Mouse (Mus musculus) yolk sac, embryonic 10.5 days (tissue): ENCODE data around the gene Marveld2.

Experiments
- DNase-seq: peaks from one replicate; pipeline ENCODE4 v3.0.0-alpha.2; 2017; ENCODE audit warnings: low spot score

Gene Marveld2

DNA sequence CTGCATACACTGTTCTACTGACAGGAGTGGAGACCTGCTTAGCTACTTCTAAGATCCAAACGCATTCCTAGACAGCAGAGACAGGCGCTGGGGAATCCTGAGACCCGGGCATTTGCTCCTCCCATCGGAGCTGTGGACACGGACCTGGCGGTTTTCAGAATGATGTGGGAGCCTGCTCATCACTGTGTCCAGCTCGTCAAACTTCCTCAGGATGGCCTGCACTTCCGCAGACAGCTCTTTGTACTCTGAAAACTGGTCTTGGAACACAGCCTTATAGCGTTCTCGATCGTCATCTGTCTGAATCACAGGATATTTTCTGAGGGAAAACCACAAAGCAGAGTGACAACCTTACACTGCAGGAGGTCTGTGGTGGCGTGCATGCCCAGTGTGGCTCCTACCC lies 16.5 kb downstream of the Marveld2 start:
- DNase-seq = no peak

DNA sequence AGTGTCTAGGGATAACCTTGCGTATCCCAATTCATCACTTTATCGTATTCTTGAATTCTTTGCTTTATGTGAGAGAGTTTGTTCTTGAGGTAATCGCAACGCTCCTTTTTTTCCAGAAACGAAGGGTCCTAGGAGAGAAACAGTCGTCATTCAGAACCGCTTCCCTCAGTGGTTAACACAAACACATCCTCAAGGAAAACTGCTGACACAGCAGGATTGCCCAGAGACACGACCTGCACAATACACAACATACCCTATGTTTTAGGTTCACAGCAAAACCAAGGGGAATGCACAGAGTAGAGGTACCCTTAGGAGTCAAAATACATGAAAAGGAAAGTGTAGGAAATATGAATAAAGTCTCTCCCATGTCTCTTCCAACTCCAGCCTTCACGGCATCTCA lies 19.5 kb downstream of the Marveld2 start:
- no peak for DNase-seq

DNA sequence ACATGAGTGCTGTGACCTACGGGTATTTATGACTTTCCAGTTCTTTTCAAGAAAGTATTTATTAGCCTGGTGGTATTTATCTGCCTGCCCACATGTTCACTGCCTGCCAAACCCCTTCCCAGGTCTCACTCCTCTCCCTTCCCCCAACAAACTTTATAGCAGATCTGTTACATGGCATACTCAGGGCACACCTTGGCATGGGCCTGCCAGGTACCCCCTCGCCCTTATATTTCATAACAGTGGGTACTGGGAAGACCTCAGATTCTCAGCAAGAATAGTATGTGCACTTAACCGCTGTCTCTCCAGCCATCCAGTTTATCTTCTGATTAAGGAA lies 21.3 kb downstream of the Marveld2 start:
- DNase-seq = no peak

DNA sequence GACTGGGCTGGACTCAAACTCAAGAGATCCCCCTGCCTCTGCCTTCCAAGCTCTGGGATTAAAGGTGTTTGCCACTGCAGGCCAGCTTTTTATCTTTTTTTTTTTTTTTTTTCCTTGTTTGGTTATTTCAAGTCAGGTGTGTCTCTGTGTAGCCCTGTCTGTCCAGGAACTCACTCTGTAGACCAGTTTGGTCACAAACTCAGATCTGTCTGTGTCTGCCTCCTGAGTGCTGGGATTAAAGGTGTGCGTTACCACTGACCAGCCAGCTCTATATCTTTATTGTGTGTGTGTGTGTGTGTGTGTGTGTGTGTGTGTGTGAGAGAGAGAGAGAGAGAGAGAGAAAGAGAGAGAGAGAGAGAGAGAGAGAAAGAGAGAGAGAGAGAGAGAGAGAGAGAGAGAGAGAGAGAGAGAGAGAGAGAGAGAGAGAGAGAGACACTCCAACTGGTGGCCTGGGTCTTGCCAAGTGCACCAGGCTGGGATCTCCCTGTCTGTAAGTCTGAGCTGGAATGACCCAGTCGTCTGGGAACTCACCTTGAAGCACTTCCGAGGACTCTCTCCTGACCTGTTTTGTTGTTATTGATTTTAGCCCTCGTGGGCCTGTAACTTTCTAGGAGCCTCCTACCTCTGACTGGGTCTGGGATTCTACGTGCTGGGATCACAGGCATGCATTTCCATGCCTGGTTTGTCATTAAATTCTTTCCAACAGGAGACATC lies 21.8 kb downstream of the Marveld2 start:
- no peak for DNase-seq

DNA sequence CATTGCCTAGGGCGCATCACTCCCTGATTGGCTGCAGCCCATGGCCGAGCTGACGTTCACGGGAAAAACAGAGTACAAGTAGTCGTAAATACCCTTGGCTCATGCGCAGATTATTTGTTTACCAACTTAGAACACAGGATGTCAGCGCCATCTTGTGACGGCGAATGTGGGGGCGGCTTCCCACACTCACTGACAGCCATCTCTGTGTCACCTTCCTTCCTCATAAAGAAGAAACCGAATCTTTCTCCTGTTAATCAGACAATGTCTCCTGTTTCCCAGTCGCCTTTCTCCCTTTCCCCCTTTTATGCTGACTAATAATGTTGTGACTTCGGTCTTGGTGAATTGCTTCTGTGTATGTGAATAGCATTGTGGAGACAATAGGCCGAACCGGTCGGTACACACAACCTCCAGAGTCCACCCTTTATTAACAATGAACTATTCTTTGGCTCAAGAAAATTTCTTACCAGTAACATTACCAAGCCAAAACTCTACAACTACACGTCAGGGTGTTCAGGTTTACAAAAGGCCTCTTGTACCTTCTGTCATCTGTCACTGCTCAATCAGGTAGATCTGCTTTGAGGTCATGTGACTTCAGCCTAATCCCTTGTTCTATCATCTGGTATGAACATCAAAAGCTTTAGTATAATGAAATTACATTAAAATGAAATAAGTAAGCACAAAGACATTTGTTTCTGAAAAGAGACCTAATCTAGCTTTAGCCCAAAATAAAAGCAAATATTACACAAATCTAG lies 22.6 kb downstream of the Marveld2 start:
- DNase-seq = peak; percentile 46

DNA sequence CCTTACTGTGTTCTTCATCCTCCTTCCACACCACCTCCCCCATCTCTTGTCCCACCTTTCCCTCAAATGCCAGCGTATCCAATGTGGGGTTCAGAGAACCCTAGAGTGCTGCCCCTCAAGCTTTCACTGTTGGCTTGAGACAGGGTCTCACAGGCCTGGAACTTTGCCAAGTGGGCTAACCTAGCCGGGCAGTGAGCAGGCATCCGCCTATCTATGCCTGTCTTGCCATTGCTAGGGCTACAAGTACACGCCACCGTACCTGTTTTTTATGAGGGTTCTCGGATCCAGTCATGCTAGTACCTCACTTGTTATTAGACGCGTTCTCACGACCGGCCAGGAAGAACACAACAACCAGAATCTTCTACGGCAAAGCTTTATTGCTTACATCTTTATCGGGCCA lies 28.1 kb downstream of the Marveld2 start:
- no peak for DNase-seq

DNA sequence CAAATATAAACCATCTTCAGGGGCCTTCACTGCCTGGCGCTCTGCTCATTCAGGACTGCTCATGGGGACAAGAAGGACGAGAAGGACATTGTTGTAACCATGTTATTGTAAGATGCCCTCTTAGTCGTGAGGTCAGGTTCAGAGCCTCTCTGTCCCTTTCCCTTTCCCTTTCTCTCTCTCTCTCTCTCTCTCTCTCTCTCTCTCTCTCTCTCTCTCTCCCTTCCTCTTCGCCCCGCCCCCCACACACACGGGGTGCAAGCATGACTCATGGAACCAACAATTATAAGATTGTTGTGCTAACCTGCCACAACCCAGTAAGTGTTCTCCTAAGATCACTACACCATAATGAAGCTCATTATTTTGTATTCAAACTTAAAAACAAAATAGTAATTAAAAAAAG lies 34.6 kb downstream of the Marveld2 start:
- DNase-seq = no peak

DNA sequence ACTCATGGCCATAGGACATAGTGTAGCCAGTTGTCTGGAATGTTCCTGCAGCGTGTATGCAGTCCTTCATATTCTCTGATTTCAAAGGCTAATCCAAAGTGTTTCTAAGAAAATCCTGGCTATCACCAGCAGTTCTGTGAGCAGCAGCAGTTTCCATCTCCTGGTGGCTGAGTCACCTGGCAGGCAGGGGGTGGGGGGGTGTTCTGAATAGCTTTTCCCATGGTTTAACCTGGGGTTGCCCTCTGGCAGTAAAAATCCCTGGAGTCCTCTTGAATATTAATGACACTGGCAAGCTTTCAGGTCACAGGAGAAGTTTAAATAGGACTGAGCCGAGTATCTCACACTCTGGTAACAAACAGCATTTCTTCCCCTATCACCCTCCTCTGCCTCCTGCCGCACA lies 35.1 kb downstream of the Marveld2 start:
- DNase-seq = no peak

DNA sequence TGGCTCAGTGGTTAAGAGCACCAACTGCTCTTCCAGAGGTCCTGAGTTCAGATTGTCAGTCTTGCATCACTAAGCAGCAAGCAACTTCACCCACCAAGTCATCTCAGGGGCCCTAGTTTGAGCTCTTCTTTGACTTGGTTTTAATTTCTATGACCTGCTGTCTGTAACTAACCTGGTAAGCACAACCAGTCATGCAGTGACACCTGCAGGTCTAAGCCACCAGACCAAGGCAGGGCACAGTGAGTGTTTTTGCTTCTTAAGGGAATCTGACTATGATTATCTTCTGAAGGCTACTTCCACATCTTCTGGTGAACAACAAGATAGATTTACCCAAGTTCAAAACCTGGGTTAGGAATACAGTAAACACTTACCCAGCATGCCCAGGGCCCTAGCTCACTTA lies 36.8 kb downstream of the Marveld2 start:
- DNase-seq = no peak

DNA sequence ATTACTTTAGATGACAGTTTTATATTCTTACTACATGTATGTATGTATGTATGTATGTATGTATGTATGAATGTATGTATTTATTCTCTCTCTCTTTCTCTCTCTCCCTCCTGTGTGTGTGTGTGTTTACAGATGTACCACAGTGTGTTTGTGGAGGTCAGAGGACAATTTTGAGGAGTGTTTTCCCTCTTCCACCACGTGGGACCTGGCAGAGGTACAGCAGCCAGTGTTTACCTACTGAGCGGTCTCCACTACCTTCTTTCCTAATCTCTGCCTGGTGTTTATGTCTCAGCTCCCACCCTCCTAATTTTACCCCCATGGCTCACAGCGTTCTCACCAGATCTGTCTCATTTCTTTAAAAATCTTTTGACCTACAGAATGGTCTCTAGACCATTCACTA lies 37.6 kb downstream of the Marveld2 start:
- no peak for DNase-seq

DNA sequence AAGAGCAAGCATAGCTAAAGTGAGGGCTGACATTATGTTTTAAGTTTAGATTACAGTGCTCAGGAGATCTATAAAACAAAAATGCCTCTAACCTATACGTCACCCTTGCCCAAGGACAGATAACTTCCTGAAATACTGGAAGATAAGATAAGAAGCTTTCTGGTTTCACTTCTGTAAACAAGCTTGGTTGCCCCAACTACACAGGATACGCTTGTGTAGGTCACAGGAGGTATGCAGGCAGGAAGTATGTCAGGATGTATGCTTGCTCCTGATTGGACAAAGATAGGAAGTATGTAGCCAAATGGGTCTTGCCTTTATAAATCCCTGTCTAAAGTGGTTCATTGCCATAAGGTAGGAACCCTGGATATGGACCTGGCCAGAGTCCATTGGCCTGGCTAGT lies 40.8 kb downstream of the Marveld2 start:
- DNase-seq = no peak

DNA sequence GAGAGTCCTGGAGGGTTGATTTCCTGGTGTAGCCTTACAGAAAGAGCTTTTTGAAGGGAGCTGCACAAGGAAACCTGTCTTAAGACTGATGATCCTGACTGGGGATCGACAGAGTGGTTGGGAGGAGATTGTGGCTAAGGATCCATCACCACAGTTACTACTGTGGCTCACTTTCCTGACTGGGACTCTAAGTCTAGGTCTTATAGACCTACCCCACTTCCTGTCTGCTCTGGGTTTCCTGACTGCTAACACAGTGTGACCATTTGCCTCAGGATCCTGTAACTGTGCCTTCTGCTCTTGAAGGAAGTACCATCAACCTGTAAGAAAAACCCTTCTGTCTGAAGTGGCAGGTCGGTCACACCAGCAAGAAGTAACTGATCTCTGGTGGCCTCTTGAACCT lies 46.1 kb downstream of the Marveld2 start:
- no peak for DNase-seq

DNA sequence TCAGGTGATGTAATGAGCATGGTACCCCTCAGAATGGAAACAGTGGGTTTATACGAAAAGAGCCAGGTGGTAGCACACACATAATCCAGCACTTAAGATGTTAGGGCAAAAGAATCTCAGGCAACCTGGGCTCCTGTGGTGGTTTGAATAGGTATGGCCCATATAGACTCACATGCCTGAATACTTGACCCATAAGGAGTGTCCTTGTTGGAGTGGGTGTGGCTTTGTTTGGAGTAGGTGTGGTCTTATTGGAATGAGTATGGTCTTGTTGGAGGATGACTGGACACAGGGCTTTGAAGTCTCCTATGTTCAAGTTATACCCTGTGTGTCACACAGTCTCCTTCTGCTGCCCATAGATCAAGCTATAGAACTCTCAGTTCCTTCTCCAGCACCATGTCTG lies 48.4 kb downstream of the Marveld2 start:
- DNase-seq = no peak

DNA sequence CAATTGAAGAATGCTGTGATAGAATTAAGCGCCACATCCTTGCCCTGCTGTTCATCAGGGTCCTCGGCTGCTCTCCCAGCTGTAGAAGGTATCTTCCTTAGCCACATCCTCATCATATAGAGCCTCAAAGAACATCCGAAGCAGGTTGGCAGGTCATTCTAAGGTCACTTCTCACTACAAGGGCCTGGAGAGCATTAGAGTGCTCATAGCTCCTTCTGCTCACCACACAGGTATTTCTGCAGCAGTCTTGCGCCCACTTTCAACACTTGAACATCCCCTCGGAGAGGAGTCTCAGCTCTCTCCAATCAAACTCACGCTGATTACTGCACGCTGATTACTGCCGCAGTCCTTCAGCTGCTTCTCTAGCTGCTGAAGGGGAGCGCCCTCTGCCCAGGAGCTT lies 57.3 kb downstream of the Marveld2 start:
- no peak for DNase-seq

DNA sequence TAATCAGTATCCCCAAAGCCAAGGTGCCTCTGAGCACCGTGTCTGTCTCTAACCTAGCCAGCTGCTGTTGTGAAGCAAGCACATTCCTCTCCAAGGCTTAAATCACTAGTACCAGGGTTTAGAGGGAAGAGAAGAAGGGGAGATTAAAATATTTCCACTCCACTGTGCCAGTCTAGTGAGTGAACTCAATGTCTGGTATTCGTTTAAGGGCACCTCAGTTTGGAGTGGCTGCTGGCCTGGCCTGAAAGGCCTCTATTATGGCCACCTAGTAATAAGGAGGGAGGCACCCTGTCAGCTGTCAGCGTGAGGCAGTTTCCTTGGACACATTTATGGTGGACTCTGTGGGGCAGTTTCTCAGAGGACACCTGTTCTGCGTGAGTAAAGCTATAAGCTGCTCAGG lies 59.8 kb downstream of the Marveld2 start:
- DNase-seq = no peak

DNA sequence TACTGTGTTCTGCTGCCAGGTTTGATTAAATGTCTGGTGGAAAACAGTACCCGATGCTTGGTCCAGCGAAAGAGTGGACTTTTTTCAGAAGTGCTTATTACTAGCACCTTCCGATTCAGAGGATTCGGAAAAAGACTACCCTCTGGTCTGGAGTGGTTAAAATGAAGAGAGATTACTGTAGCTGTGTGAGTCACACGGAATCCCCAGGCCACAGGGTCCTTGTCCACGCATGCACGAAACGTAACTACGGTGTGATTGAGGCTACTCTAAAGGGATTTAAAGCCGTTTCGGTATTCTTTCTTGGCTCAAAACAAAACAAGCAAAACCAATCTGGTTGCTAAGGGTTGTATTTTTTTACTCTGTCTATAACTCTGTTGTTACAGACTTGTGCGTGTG lies 63.7 kb downstream of the Marveld2 start:
- DNase-seq = no peak

DNA sequence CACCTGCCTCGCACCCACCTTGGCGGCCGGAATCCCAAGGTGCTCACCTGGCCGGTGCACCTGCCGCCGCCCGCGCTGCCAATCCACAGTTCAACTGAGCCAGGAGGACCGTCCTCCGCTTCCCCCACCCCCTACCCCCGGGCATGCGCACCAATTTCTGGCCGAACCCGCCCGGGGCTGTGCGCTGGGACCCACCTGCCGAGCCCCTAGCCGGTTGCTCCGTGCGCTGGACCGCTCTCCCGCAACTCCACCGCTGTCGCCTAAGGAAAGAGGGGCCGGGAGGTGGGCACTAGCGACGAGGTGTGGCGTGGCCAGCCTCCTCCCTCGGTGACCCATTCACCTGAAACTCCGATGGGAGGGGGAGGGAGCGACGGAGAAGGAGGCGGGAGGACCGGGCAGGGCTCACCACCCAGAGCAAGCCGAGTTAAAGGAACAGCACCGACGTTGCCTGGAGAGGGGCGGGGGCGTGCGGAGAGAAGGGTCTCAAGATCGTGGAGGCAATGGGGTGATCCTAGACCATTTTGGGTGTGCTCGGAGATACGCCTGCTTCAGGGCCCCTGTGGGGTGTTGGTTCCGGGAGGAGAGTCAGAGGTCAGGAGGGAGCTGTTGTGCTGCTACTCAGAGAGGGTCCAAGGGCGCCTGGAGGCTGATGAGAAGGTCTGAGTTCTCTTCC lies 64.3 kb downstream of the Marveld2 start, which contains the start of gene Ocln:
Gene Ocln (minus strand): TSS at position 350 of the 673 bp plus-strand sequence.
- peak; percentile 87 for DNase-seq

DNA sequence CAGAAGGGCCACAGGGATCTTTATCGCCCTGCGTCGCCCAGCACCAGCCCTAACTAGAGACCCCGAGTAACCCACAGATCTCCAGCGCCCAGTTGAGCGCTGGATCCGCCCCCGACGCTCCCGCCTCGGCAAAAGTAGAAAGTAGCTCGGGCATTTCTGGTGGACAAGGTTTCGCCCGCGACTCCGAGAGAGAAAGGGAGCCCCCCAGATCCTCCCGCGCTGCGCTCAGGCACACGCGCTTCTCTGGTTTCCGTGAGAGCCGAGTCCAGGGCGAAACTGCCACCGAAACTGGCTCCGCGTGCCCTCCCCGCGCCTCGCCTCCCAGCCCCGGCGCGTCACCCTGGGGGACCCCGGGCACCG lies 64.8 kb downstream of the Marveld2 start:
- peak; percentile 27 for DNase-seq

DNA sequence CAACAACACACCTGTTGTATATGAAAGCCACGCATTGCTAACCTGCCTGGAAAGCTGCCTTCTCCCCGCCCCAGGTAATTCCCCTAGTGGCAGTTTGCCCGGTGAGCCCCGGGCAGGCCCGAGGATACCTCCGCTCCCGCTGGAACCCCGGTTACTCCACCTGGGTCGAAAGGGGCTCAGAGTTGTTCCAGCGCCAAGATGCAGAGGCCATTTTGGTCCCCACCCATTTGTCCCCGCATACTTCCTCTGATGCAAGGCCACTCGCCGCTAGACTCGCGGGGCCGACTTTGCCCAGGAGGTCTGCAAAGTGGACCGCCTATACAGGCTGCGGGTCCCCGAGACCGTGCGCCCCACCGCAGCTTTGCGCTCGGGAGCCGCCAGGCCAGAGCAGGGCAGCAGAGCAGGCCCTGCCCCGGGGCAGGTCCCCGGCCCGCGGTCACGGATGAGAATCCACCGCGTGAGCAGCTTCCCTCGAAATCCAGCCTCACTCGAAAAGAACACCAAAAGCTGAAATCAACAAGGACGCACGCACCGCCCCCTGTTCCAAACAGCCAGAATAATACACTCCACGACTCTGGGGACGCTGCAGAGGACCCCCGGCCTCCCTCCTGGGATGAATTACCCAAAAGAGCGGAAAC lies 65.3 kb downstream of the Marveld2 start:
- no peak for DNase-seq

DNA sequence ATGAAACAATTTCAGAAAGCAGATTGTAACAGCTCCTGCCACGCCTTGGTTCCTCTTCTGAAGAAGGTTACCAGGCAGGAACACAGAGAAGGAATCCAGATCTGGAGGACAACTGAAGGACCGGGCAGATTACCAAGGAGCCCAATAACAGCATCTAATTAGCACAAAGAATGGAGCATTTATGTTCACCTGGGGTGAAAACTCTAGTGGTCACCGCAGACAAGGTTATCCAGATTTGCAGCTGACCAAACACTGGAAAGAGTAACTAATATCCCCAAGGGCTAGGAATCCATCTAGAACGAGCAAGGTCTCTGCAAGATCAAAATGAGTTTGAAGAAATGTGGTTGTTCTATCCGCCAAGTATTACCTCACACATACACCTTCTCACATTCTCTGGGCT lies 69.5 kb downstream of the Marveld2 start:
- no peak for DNase-seq
